Mouse (Mus musculus) limb, embryonic 14.5 days (tissue): ENCODE measurements around the gene Grhl1. TPM values are rescaled to one million over a fixed set of nuclear protein-coding genes. Genes with fewer than 3 reads are reported as not detected.
A peak's percentile ranks its signal among the peaks of the same experiment; 100 is the strongest.

Source experiments
- ATAC-seq: fragments of 200-750 bp; cut with Nextera tagmentation; 2 replicates; pipeline ENCODE4 v1.8.0; 2017; ENCODE audit warnings: low read depth, moderate number of reproducible peaks, moderate TSS enrichment; ENCODE audit not compliant: low FRiP score
- DNase-seq: peaks from one replicate; pipeline ENCODE4 v3.0.0-alpha.2; 2015; ENCODE audit warnings: low spot score
- H3K27ac ChIP-seq: fragments of 300-500 bp; sonication (generic); replicated peaks from 2 replicates; pipeline ENCODE4 v1.5.1; 2014; ENCODE audit warnings: low read depth, mild to moderate bottlenecking, low read length, moderate library complexity, mixed read lengths
- H3K27me3 ChIP-seq: fragments of 300-500 bp; sonication (generic); 2 replicates; pipeline ENCODE4 v1.6.1; 2014; ENCODE audit warnings: low read length, mixed read lengths; ENCODE audit not compliant: control insufficient read depth, insufficient read depth
- H3K36me3 ChIP-seq: fragments of 300-500 bp; sonication (generic); 2 replicates; pipeline ENCODE4 v1.6.1; 2014; ENCODE audit warnings: mild to moderate bottlenecking, low read length, moderate library complexity, mixed read lengths; ENCODE audit not compliant: control insufficient read depth, insufficient read depth
- H3K4me1 ChIP-seq: fragments of 300-500 bp; sonication (generic); 2 replicates; pipeline ENCODE4 v1.6.1; 2014; ENCODE audit warnings: antibody characterized with exemption, low read length, mixed read lengths; ENCODE audit not compliant: control insufficient read depth, insufficient read depth
- H3K4me2 ChIP-seq: fragments of 300-500 bp; sonication (generic); replicated peaks from 2 replicates; pipeline ENCODE4 v1.6.1; 2014; ENCODE audit warnings: low read depth, mild to moderate bottlenecking, low read length, moderate library complexity; ENCODE audit not compliant: severe bottlenecking
- H3K4me3 ChIP-seq: fragments of 300-500 bp; sonication (generic); replicated peaks from 2 replicates; pipeline ENCODE4 v1.5.1; 2014; ENCODE audit warnings: low read length
- H3K9ac ChIP-seq: fragments of 300-500 bp; sonication (generic); 2 replicates; pipeline ENCODE4 v1.6.1; 2014; ENCODE audit warnings: mild to moderate bottlenecking, low read depth, low read length, moderate library complexity; ENCODE audit not compliant: severe bottlenecking
- H3K9me3 ChIP-seq: fragments of 300-500 bp; sonication (generic); 2 replicates; pipeline ENCODE4 v1.6.1; 2016; ENCODE audit warnings: low read length; ENCODE audit not compliant: control insufficient read depth
- POLR2A ChIP-seq: fragments of 200-500 bp; IDR thresholded peaks from 2 replicates; pipeline ENCODE4 v1.8.0; 2012; ENCODE audit warnings: inconsistent platforms, mild to moderate bottlenecking, moderate library complexity, borderline replicate concordance; ENCODE audit not compliant: insufficient read depth, insufficient read length; ENCODE audit errors: extremely low read depth
- WGBS: fragments of 180-500 bp; shearing (Covaris S2); extraction: QIAGEN DNeasy Blood & Tissue Kit; methylation state at CpG from one replicate; pipeline ENCODE4 v1.1.7; 2014; 5-methylcytosine and 5-hydroxymethylcytosine counted together
- polyA plus RNA-seq, 2 experiments: library from polyadenylated mRNA; depleted of rRNA in 1 of 2; stranded (reverse) in 1 of 2; unstranded in 1 of 2; fragments of >200 nt; fragmentation: Nextera tagmentation in 1 of 2; extraction: Ambion mirVana in 1 of 2; gene quantifications; 2 replicates each; pipeline versions ENCODE4 v1.2.1 to v1.2.3; 2012 to 2014

The Grhl1 gene
- polyA plus RNA-seq, 2 experiments, result 10.6 to 22.7 TPM

GRCm38 (mm10) chr12:24651642-24652342 is 79.7 kb downstream of the Grhl1 start:
- Histone ChIP-seq H3K9me3 (no peaks in the 10 kb centered on the region), H3K27ac (peak overlapping the region; percentile 95), H3K4me2 (peak overlapping the region; percentile 75), H3K27me3 (no peaks in the 10 kb centered on the region), H3K36me3 (peaks cover 35% of the 10 kb centered on the region), H3K4me3 (peak overlapping the region; percentile 67), H3K9ac (peak overlapping the region; percentile 83), H3K4me1 (peaks cover 19% of the 10 kb centered on the region)
- ATAC-seq (peak; percentile 81), DNase-seq (peak; percentile 90)
- no peak for TF ChIP-seq POLR2A
- 2% methylated on average over 34 of the region's 36 CpGs for WGBS

GRCm38 (mm10) chr12:24654065-24654862 is 82.2 kb downstream of the Grhl1 start:
- ATAC-seq, result no peak
- Histone ChIP-seq H3K4me3 (no peak overlapping the region), H3K27me3 (no peaks in the 10 kb centered on the region), H3K4me2 (no peak overlapping the region), H3K27ac (no peak overlapping the region), H3K9ac (no peak overlapping the region), H3K4me1 (peaks cover 23% of the 10 kb centered on the region), H3K36me3 (peaks cover 48% of the 10 kb centered on the region), H3K9me3 (no peaks in the 10 kb centered on the region)
- DNase-seq, result no peak
- no peak for TF ChIP-seq POLR2A
- WGBS, result 87% methylated on average over 16 of the region's 16 CpGs

- no peak for ATAC-seq
- TF ChIP-seq POLR2A, result no peak
- 64% methylated on average over 3 of the region's 3 CpGs for WGBS
- no peaks in the 10 kb centered on the region for H3K27me3 ChIP-seq
- peaks cover 17% of the 10 kb centered on the region for H3K4me1 ChIP-seq
- H3K9ac ChIP-seq, result 0 out of 2 replicates have a peak overlapping the region, but pooled peaks have one; percentile 4
- peaks cover 59% of the 10 kb centered on the region for H3K36me3 ChIP-seq
- no peak overlapping the region for H3K4me3 ChIP-seq
- no peak overlapping the region for H3K4me2 ChIP-seq
- no peak for DNase-seq
- H3K27ac ChIP-seq, result no peak overlapping the region
- no peaks in the 10 kb centered on the region for H3K9me3 ChIP-seq
Measured at GRCm38 (mm10) chr12:24656436-24656835, 84.4 kb downstream of the Grhl1 start.

- H3K4me3 ChIP-seq, result no peak overlapping the region
- no peak for DNase-seq
- H3K9me3 ChIP-seq, result no peaks in the 10 kb centered on the region
- H3K4me2 ChIP-seq, result no peak overlapping the region
- H3K27ac ChIP-seq, result no peak overlapping the region
- H3K27me3 ChIP-seq, result no peaks in the 10 kb centered on the region
- 95% methylated on average over 4 of the region's 4 CpGs for WGBS
- H3K4me1 ChIP-seq, result peaks cover 9% of the 10 kb centered on the region; the same call in 1 of the 2 replicates
- no peak for ATAC-seq
- no peak overlapping the region for H3K9ac ChIP-seq
- H3K36me3 ChIP-seq, result peaks cover 52% of the 10 kb centered on the region
- TF ChIP-seq POLR2A, result no peak
Measured at GRCm38 (mm10) chr12:24658998-24659397, 86.9 kb downstream of the Grhl1 start.

GRCm38 (mm10) chr12:24659923-24660322 is 87.8 kb downstream of the Grhl1 start:
- 91% methylated on average over 9 of the region's 9 CpGs for WGBS
- Histone ChIP-seq H3K9ac (no peak overlapping the region), H3K4me2 (no peak overlapping the region), H3K9me3 (no peaks in the 10 kb centered on the region), H3K27ac (no peak overlapping the region), H3K36me3 (peaks cover 46% of the 10 kb centered on the region), H3K4me3 (no peak overlapping the region), H3K4me1 (peaks cover 9% of the 10 kb centered on the region; the same call in 1 of the 2 replicates), H3K27me3 (no peaks in the 10 kb centered on the region)
- DNase-seq, result no peak
- TF ChIP-seq POLR2A, result no peak
- ATAC-seq, result no peak
